Mouse (Mus musculus): ENCODE results near the gene Itga11. TPM values are rescaled to one million over a fixed set of nuclear protein-coding genes. Genes with fewer than 3 reads are reported as not detected.

Itga11 gene
- polyA plus RNA-seq, 1 experiment from 2014 or later: 0.50 TPM

- Histone ChIP-seq H3K36me3 (ENCODE audit: control insufficient read depth, insufficient read depth) (no peaks in the 10 kb centered on the region), H3K4me1 (ENCODE audit: control insufficient read depth, insufficient read depth, low read length) (no peaks in the 10 kb centered on the region), H3K27me3 (ENCODE audit: control insufficient read depth, insufficient read depth, low read length) (no peaks in the 10 kb centered on the region), H3K9ac (ENCODE audit: low read length) (no peak overlapping the region), H3K4me3 (ENCODE audit: low read length) (no peak overlapping the region), H3K27ac (ENCODE audit: low read length) (no peak overlapping the region), H3K9me3 (replicated peaks; ENCODE audit: control insufficient read depth, low read length) (no peaks in the 10 kb centered on the region), H3K4me2 (ENCODE audit: low read depth, low read length) (no peak overlapping the region)
- ATAC-seq (replicated peaks; ENCODE audit: extremely low read depth, insufficient read depth, low FRiP score): no peak
- 87% methylated on average over 4 of the region's 4 CpGs for WGBS
These were observed 29.6 kb downstream of the Itga11 start for GRCm38 (mm10) chr9:62707267-62707666.

DNA sequence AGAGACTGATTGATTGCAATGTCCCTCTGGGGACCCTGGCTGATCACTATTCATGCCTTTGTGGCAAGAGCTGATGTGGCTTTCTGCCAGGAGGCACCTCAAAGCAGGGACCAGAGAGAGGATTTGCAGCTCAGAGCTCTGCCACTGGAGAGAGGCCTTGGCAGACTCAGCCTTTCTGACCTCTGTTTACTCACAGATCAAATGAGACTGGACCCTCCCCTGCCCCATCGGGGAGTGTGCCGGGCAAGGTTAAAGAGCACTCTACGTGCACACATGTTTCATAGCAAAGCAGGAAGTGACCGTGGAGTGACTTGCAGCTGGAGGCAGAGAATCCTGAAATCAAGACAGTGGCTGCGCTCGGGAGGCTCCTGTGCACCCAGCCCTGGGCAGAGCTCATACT, 30.2 kb downstream of the Itga11 start:
- H3K4me1 ChIP-seq (ENCODE audit: control insufficient read depth, insufficient read depth, low read length): no peaks in the 10 kb centered on the region
- no peaks in the 10 kb centered on the region for H3K36me3 ChIP-seq (ENCODE audit: control insufficient read depth, insufficient read depth)
- no peak for ATAC-seq (replicated peaks; ENCODE audit: extremely low read depth, insufficient read depth, low FRiP score)
- 42% methylated on average over 6 of the region's 6 CpGs for WGBS
- no peak overlapping the region for H3K27ac ChIP-seq (ENCODE audit: low read length)
- H3K9me3 ChIP-seq (replicated peaks; ENCODE audit: control insufficient read depth, low read length): no peaks in the 10 kb centered on the region
- H3K4me2 ChIP-seq (ENCODE audit: low read depth, low read length): no peak overlapping the region
- no peak overlapping the region for H3K9ac ChIP-seq (ENCODE audit: low read length)
- no peak overlapping the region for H3K4me3 ChIP-seq (ENCODE audit: low read length)
- no peaks in the 10 kb centered on the region for H3K27me3 ChIP-seq (ENCODE audit: control insufficient read depth, insufficient read depth, low read length)

GRCm38 (mm10) chr9:62709983-62710382, 32.4 kb downstream of the Itga11 start:
- WGBS: 85% methylated on average over 5 of the region's 5 CpGs
- H3K9me3 ChIP-seq (replicated peaks; ENCODE audit: control insufficient read depth, low read length): no peaks in the 10 kb centered on the region
- no peak for ATAC-seq (replicated peaks; ENCODE audit: extremely low read depth, insufficient read depth, low FRiP score)
- no peak overlapping the region for H3K4me3 ChIP-seq (ENCODE audit: low read length)
- H3K4me2 ChIP-seq (ENCODE audit: low read depth, low read length): no peak overlapping the region
- no peak overlapping the region for H3K9ac ChIP-seq (ENCODE audit: low read length)
- H3K27ac ChIP-seq (ENCODE audit: low read length): no peak overlapping the region
- H3K36me3 ChIP-seq (ENCODE audit: control insufficient read depth, insufficient read depth): no peaks in the 10 kb centered on the region
- no peaks in the 10 kb centered on the region for H3K27me3 ChIP-seq (ENCODE audit: control insufficient read depth, insufficient read depth, low read length)
- no peaks in the 10 kb centered on the region for H3K4me1 ChIP-seq (ENCODE audit: control insufficient read depth, insufficient read depth, low read length)

DNA sequence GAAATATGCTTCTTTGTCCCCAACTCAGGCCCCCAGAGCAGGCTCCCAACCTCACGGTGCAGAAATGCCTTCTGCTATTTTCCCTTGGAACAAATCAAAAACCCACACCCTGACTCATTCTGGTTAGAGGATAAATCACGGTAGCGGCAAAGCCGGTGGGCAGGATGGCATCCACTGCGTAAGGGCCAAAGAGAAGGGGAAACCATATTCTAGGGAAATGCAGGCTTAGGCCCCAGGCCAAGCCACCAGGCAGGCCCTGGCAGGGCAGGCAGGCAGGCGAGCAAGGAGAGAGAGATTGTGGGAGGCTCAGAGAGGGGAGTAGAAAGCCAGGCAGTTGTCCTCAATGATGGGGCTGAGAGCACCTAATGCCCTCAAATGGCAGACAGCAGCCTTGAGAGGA, 34.7 kb downstream of the Itga11 start:
- Histone ChIP-seq H3K36me3 (ENCODE audit: control insufficient read depth, insufficient read depth) (no peaks in the 10 kb centered on the region), H3K27me3 (ENCODE audit: control insufficient read depth, insufficient read depth, low read length) (no peaks in the 10 kb centered on the region), H3K4me2 (ENCODE audit: low read depth, low read length) (no peak overlapping the region), H3K9ac (ENCODE audit: low read length) (no peak overlapping the region), H3K4me3 (ENCODE audit: low read length) (no peak overlapping the region), H3K9me3 (replicated peaks; ENCODE audit: control insufficient read depth, low read length) (no peaks in the 10 kb centered on the region), H3K4me1 (ENCODE audit: control insufficient read depth, insufficient read depth, low read length) (no peaks in the 10 kb centered on the region), H3K27ac (ENCODE audit: low read length) (no peak overlapping the region)
- ATAC-seq (replicated peaks; ENCODE audit: extremely low read depth, insufficient read depth, low FRiP score): no peak
- WGBS: 77% methylated on average over 6 of the region's 6 CpGs

- no peaks in the 10 kb centered on the region for H3K9me3 ChIP-seq (replicated peaks; ENCODE audit: control insufficient read depth, low read length)
- 80% methylated on average over 8 of the region's 8 CpGs for WGBS
- H3K27ac ChIP-seq (ENCODE audit: low read length): no peak overlapping the region
- H3K36me3 ChIP-seq (ENCODE audit: control insufficient read depth, insufficient read depth): no peaks in the 10 kb centered on the region
- H3K4me3 ChIP-seq (ENCODE audit: low read length): no peak overlapping the region
- H3K27me3 ChIP-seq (ENCODE audit: control insufficient read depth, insufficient read depth, low read length): no peaks in the 10 kb centered on the region
- no peak for ATAC-seq (replicated peaks; ENCODE audit: extremely low read depth, insufficient read depth, low FRiP score)
- no peak overlapping the region for H3K4me2 ChIP-seq (ENCODE audit: low read depth, low read length)
- no peaks in the 10 kb centered on the region for H3K4me1 ChIP-seq (ENCODE audit: control insufficient read depth, insufficient read depth, low read length)
- no peak overlapping the region for H3K9ac ChIP-seq (ENCODE audit: low read length)
These were observed 35.4 kb downstream of the Itga11 start for GRCm38 (mm10) chr9:62713040-62713439.

GRCm38 (mm10) chr9:62714336-62714735, 36.7 kb downstream of the Itga11 start:
- Histone ChIP-seq H3K27me3 (ENCODE audit: control insufficient read depth, insufficient read depth, low read length) (no peaks in the 10 kb centered on the region), H3K27ac (ENCODE audit: low read length) (no peak overlapping the region), H3K9me3 (replicated peaks; ENCODE audit: control insufficient read depth, low read length) (no peaks in the 10 kb centered on the region), H3K9ac (ENCODE audit: low read length) (no peak overlapping the region), H3K36me3 (ENCODE audit: control insufficient read depth, insufficient read depth) (no peaks in the 10 kb centered on the region), H3K4me2 (ENCODE audit: low read depth, low read length) (no peak overlapping the region), H3K4me3 (ENCODE audit: low read length) (no peak overlapping the region), H3K4me1 (ENCODE audit: control insufficient read depth, insufficient read depth, low read length) (no peaks in the 10 kb centered on the region)
- 40% methylated on average over 3 of the region's 3 CpGs for WGBS
- ATAC-seq (replicated peaks; ENCODE audit: extremely low read depth, insufficient read depth, low FRiP score): no peak

DNA sequence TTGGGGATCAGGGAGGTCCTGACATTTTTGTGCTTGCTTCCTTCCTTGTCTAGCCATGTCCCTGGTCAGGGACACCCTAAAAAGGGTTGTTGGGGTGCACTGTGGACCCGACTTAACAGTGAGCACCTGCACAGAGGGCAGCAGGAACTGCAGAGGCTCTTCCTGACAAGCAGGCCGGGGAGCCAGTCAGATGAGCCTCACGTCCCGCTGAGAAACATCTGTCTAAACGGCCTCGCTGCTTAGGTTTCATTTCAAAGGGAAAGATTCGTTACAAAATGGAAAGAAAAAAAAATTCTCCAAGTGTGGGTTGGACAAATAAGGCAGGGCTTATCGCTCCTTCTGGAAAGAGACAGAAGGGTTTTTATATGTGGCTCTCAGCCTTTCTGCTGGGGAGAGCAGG, 40.4 kb downstream of the Itga11 start:
- 0 out of 2 replicates have a peak overlapping the region, but pooled peaks have one; percentile 6 for H3K4me2 ChIP-seq (ENCODE audit: low read depth, low read length)
- WGBS: 44% methylated on average over 8 of the region's 8 CpGs
- no peaks in the 10 kb centered on the region for H3K36me3 ChIP-seq (ENCODE audit: control insufficient read depth, insufficient read depth)

DNA sequence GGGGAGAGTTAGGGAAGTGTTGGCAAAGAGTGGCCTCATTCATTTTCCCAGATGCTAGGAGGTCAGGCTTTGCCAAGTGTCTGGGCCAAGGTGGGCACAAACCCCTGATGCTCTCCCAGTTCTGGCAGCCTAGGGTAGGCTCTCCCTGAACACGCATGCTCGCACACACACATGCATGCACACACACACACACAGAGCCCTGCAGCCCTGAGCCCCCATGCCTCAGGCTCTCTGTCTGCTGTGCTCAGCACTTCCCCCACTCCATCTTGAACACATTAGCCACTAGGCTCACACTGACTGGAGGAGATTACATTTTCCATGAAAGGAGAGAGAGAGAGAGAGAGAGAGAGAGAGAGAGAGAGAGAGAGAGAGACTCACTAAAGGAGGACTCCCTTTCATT, 44.2 kb downstream of the Itga11 start:
- Histone ChIP-seq H3K4me2 (ENCODE audit: low read depth, low read length) (no peak overlapping the region), H3K4me3 (ENCODE audit: low read length) (no peak overlapping the region), H3K27me3 (ENCODE audit: control insufficient read depth, insufficient read depth, low read length) (no peaks in the 10 kb centered on the region), H3K36me3 (ENCODE audit: control insufficient read depth, insufficient read depth) (no peaks in the 10 kb centered on the region), H3K27ac (ENCODE audit: low read length) (no peak overlapping the region), H3K9ac (ENCODE audit: low read length) (no peak overlapping the region), H3K9me3 (replicated peaks; ENCODE audit: control insufficient read depth, low read length) (no peaks in the 10 kb centered on the region), H3K4me1 (ENCODE audit: control insufficient read depth, insufficient read depth, low read length) (0 out of 2 replicates have a peak, but pooled peaks cover 5% of the 10 kb centered on the region)
- WGBS: 82% methylated on average over 2 of the region's 2 CpGs
- no peak for ATAC-seq (replicated peaks; ENCODE audit: extremely low read depth, insufficient read depth, low FRiP score)

More for the DNA sequence above, 40.4 kb downstream of the Itga11 start:
- no peak for ATAC-seq (replicated peaks; ENCODE audit: extremely low read depth, insufficient read depth, low FRiP score)
- H3K27ac ChIP-seq (ENCODE audit: low read length): no peak overlapping the region
- H3K9me3 ChIP-seq (replicated peaks; ENCODE audit: control insufficient read depth, low read length): no peaks in the 10 kb centered on the region
- no peaks in the 10 kb centered on the region for H3K27me3 ChIP-seq (ENCODE audit: control insufficient read depth, insufficient read depth, low read length)
- no peaks in the 10 kb centered on the region for H3K4me1 ChIP-seq (ENCODE audit: control insufficient read depth, insufficient read depth, low read length)
- H3K9ac ChIP-seq (ENCODE audit: low read length): no peak overlapping the region
- H3K4me3 ChIP-seq (ENCODE audit: low read length): no peak overlapping the region

DNA sequence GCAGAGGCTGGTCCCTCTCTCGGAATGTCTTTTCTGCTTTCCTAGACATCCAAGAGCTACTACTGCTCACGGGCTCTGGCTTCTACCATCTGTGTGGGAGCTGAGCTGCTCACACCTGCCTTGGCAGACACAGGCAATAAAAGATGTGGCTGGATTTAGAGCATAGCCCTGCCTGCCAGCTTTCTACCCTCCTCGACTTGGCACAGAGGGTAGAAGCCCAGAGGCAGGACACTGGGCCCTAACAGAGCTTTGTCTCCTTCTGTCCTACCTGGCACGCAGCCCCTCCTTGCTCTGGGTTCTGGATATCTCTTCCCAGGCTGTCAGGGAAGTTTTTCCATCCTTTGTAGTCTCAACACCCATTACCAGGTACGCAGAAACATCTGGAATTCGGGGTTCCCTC, 45.1 kb downstream of the Itga11 start:
- Histone ChIP-seq H3K27ac (ENCODE audit: low read length) (no peak overlapping the region), H3K4me3 (ENCODE audit: low read length) (no peak overlapping the region), H3K9me3 (replicated peaks; ENCODE audit: control insufficient read depth, low read length) (no peaks in the 10 kb centered on the region), H3K4me1 (ENCODE audit: control insufficient read depth, insufficient read depth, low read length) (0 out of 2 replicates have a peak, but pooled peaks cover 5% of the 10 kb centered on the region), H3K27me3 (ENCODE audit: control insufficient read depth, insufficient read depth, low read length) (no peaks in the 10 kb centered on the region), H3K9ac (ENCODE audit: low read length) (no peak overlapping the region), H3K36me3 (ENCODE audit: control insufficient read depth, insufficient read depth) (no peaks in the 10 kb centered on the region), H3K4me2 (ENCODE audit: low read depth, low read length) (no peak overlapping the region)
- WGBS: 70% methylated on average over 6 of the region's 6 CpGs
- ATAC-seq (replicated peaks; ENCODE audit: extremely low read depth, insufficient read depth, low FRiP score): no peak

DNA sequence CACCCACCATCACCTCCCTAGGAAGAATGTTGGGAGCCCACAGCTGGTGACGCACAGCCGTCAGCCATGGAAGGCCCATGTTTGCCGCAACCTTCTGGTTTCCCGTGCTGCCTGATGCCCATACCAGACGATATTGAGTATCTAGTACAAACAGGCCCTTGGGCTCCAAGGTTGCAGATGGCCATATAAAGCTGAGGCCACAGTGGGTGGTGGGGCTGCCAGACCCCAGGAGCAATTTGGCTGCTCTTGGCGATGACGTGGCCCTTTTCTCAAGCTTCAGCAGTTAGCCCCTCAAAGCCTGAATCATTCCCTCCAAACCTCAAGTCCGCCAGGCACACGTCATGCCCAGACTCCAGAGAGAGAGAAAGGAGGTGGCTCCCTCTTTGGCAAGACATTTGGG, 46.5 kb downstream of the Itga11 start:
- WGBS: 94% methylated on average over 9 of the region's 9 CpGs
- ATAC-seq (replicated peaks; ENCODE audit: extremely low read depth, insufficient read depth, low FRiP score): no peak
- H3K4me2 ChIP-seq (ENCODE audit: low read depth, low read length): no peak overlapping the region

More for the DNA sequence above, 46.5 kb downstream of the Itga11 start:
- Histone ChIP-seq H3K9ac (ENCODE audit: low read length) (no peak overlapping the region), H3K27ac (ENCODE audit: low read length) (no peak overlapping the region), H3K9me3 (replicated peaks; ENCODE audit: control insufficient read depth, low read length) (no peaks in the 10 kb centered on the region), H3K4me3 (ENCODE audit: low read length) (no peak overlapping the region), H3K36me3 (ENCODE audit: control insufficient read depth, insufficient read depth) (no peaks in the 10 kb centered on the region), H3K27me3 (ENCODE audit: control insufficient read depth, insufficient read depth, low read length) (no peaks in the 10 kb centered on the region), H3K4me1 (ENCODE audit: control insufficient read depth, insufficient read depth, low read length) (0 out of 2 replicates have a peak, but pooled peaks cover 5% of the 10 kb centered on the region)

Measured in heart, embryonic 16.5 days (tissue).